Mouse (Mus musculus) liver, adult 2 months (tissue): ENCODE data around the gene Gm8082. TPM values are rescaled to one million over a fixed set of nuclear protein-coding genes. Genes with fewer than 3 reads are reported as not detected.
"Not testable (repeated sequence)": the region's sequence is repeated elsewhere in the genome, so short reads cannot be mapped to it uniquely, and the experiment has no call there.

Experiments used
- DNase-seq: peaks from one replicate; pipeline ENCODE4 v3.0.0-alpha.2; 2011; ENCODE audit warnings: low read depth, low spot score; ENCODE audit errors: extremely low read depth
- H3K27ac ChIP-seq: fragments of 200-500 bp; replicated peaks from 2 replicates; pipeline ENCODE4 v1.5.1; 2012; ENCODE audit warnings: low read depth, mild to moderate bottlenecking, control low read depth, inconsistent platforms, low read length; ENCODE audit not compliant: insufficient read depth
- H3K27me3 ChIP-seq: fragments of 200-500 bp; 2 replicates; pipeline ENCODE4 v1.6.1; 2012; ENCODE audit warnings: mild to moderate bottlenecking, moderate library complexity, low read length, inconsistent platforms; ENCODE audit not compliant: control insufficient read depth, insufficient read depth
- H3K36me3 ChIP-seq: fragments of 200-500 bp; 2 replicates; pipeline ENCODE4 v1.6.1; 2012; ENCODE audit warnings: low read length, inconsistent platforms; ENCODE audit not compliant: control insufficient read depth, insufficient read depth
- H3K4me1 ChIP-seq: fragments of 200-500 bp; 2 replicates; pipeline ENCODE4 v1.6.1; 2011; ENCODE audit warnings: low read length; ENCODE audit not compliant: control insufficient read depth, insufficient read depth
- H3K4me3 ChIP-seq: fragments of 200-500 bp; 2 replicates; pipeline ENCODE4 v1.5.1; 2011; ENCODE audit warnings: low read depth, mild to moderate bottlenecking, control low read depth, low read length, moderate library complexity; ENCODE audit not compliant: insufficient read depth
- H3K79me2 ChIP-seq: fragments of 200-500 bp; 2 replicates; pipeline ENCODE4 v1.6.1; 2012; ENCODE audit warnings: inconsistent platforms, mild to moderate bottlenecking, low read length, moderate library complexity; ENCODE audit not compliant: control insufficient read depth, insufficient read depth
- H3K9ac ChIP-seq: fragments of 200-500 bp; 2 replicates; pipeline ENCODE4 v1.6.1; 2012; ENCODE audit warnings: low read depth, mild to moderate bottlenecking, control low read depth, inconsistent platforms, low read length
- WGBS: fragments of 180-500 bp; shearing (Covaris S2); methylation state at CpG from one replicate; pipeline ENCODE4 v1.1.7; 2018; 5-methylcytosine and 5-hydroxymethylcytosine counted together
- polyA plus RNA-seq: library from polyadenylated mRNA; depleted of rRNA; stranded (reverse); fragments of >200 nt; gene quantifications from 2 replicates; pipeline ENCODE4 v1.2.3, GENCODE M21; 2012; rRNA removed
- total RNA-seq: library from RNA; depleted of rRNA; stranded (reverse); fragments of >200 nt; gene quantifications from 2 replicates; pipeline ENCODE4 v1.2.3, GENCODE M21; 2014; rRNA removed

The Gm8082 gene
- total RNA-seq (not detected in 2 replicates), polyA plus RNA-seq (not detected in 2 replicates)

DNA sequence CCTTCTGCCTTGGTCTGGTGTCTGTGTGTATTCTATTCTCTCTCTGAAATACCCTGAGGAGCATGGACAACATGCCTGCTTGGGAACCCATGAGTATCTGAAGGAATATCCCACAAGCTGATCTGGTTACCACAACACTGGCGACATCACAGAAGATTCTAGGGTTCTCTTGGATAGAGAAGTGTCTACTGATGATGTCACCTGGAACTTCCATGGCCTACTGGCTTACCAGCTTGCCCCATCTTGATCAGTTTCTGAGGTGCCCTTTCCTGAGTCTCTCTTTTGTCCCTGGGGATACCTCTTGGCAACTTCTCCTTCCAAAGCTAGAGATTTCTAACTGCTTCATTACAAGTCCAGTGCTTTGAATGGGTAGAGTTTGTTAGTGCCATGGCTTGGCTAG is at the start of gene Gm8082:
Gm8082 (minus strand) TSS at position 101 of the 400 bp plus-strand sequence.
- not testable (repeated sequence) for H3K79me2 ChIP-seq, H3K4me1 ChIP-seq, H3K9ac ChIP-seq, H3K4me3 ChIP-seq, DNase-seq, H3K36me3 ChIP-seq, H3K27me3 ChIP-seq, H3K27ac ChIP-seq
- no CpG with 5 or more reads among the region's 1 CpGs for WGBS

- H3K27me3 ChIP-seq, H3K4me1 ChIP-seq, DNase-seq, H3K4me3 ChIP-seq, H3K9ac ChIP-seq, H3K27ac ChIP-seq, H3K36me3 ChIP-seq, H3K79me2 ChIP-seq: not testable (repeated sequence)
These were observed 22.1 kb upstream of the Gm8082 start, which contains the start of gene Gm10376 for GRCm38 (mm10) chr14:43015528-43015927. Gene Gm10376 (minus strand): TSS chr14:43015628.

Other genes starting within 250 kb of the Gm8082 start
- gene Gm3015, start 224.8 kb downstream of the Gm8082 start, total RNA-seq: not detected in 2 replicates
- gene Gm3015, start 224.8 kb downstream of the Gm8082 start, polyA plus RNA-seq: not detected in 2 replicates
- gene Gm10377, start 195.6 kb downstream of the Gm8082 start, total RNA-seq: not detected in 2 replicates
- gene Gm10377, start 195.6 kb downstream of the Gm8082 start, polyA plus RNA-seq: not detected in 2 replicates
- gene Gm21977, start 140.1 kb downstream of the Gm8082 start, total RNA-seq: not detected in 2 replicates
- gene Gm21977, start 140.1 kb downstream of the Gm8082 start, polyA plus RNA-seq: not detected in 2 replicates
- gene Gm10376, start 22.0 kb upstream of the Gm8082 start, total RNA-seq: not detected in 2 replicates
- gene Gm10376, start 22.0 kb upstream of the Gm8082 start, polyA plus RNA-seq: not detected in 2 replicates
- not detected in 2 replicates for gene Gm8094, start 83.0 kb upstream of the Gm8082 start, total RNA-seq
- not detected in 2 replicates for gene Gm8094, start 83.0 kb upstream of the Gm8082 start, polyA plus RNA-seq
- not detected in 2 replicates for gene Gm8104, start 107.0 kb upstream of the Gm8082 start, total RNA-seq
- not detected in 2 replicates for gene Gm8104, start 107.0 kb upstream of the Gm8082 start, polyA plus RNA-seq
- not detected in 2 replicates for gene Gm7233, start 186.2 kb upstream of the Gm8082 start, total RNA-seq
- not detected in 2 replicates for gene Gm7233, start 186.2 kb upstream of the Gm8082 start, polyA plus RNA-seq
- gene Gm8122, start 241.7 kb upstream of the Gm8082 start, total RNA-seq: not detected in 2 replicates
- not detected in 2 replicates for gene Gm8122, start 241.7 kb upstream of the Gm8082 start, polyA plus RNA-seq